Mouse (Mus musculus) midbrain, postnatal 0 days (tissue): ENCODE results near the gene Atad5. TPM values are rescaled to one million over a fixed set of nuclear protein-coding genes. Genes with fewer than 3 reads are reported as not detected.

Experiments used
- ATAC-seq: fragments of 200-750 bp; cut with Nextera tagmentation; 2 replicates; pipeline ENCODE4 v1.8.0; 2017; ENCODE audit warnings: moderate number of reproducible peaks, mild to moderate bottlenecking, moderate TSS enrichment, moderate library complexity; ENCODE audit not compliant: low FRiP score
- DNase-seq: peaks from one replicate; pipeline ENCODE4 v3.0.0-alpha.2; 2015; ENCODE audit warnings: low spot score
- H3K27ac ChIP-seq: fragments of 300-500 bp; sonication (generic); 2 replicates; pipeline ENCODE4 v1.5.1; 2014; ENCODE audit warnings: low read depth, mild to moderate bottlenecking, low read length, mixed read lengths
- H3K27me3 ChIP-seq: fragments of 300-500 bp; sonication (generic); 2 replicates; pipeline ENCODE4 v1.6.1; 2014; ENCODE audit warnings: low read length, control low read depth, mixed read lengths; ENCODE audit not compliant: insufficient read depth
- H3K36me3 ChIP-seq: fragments of 300-500 bp; sonication (generic); 2 replicates; pipeline ENCODE4 v1.6.1; 2014; ENCODE audit warnings: low read length, control low read depth, mixed read lengths; ENCODE audit not compliant: insufficient read depth
- H3K4me1 ChIP-seq: fragments of 300-500 bp; sonication (generic); 2 replicates; pipeline ENCODE4 v1.6.1; 2014; ENCODE audit warnings: mild to moderate bottlenecking, control low read depth, antibody characterized with exemption, low read length, mixed read lengths; ENCODE audit not compliant: insufficient read depth
- H3K4me2 ChIP-seq: fragments of 300-500 bp; sonication (generic); 2 replicates; pipeline ENCODE4 v1.6.1; 2014; ENCODE audit warnings: low read depth, mild to moderate bottlenecking, low read length, mixed read lengths; ENCODE audit not compliant: poor library complexity, severe bottlenecking
- H3K4me3 ChIP-seq: fragments of 300-500 bp; sonication (generic); 2 replicates; pipeline ENCODE4 v1.5.1; 2014; ENCODE audit warnings: low read depth, mild to moderate bottlenecking, low read length, moderate library complexity
- H3K9ac ChIP-seq: fragments of 300-500 bp; sonication (generic); replicated peaks from 2 replicates; pipeline ENCODE4 v1.6.1; 2014; ENCODE audit warnings: mild to moderate bottlenecking, low read length, moderate library complexity, mixed read lengths; ENCODE audit not compliant: poor library complexity, severe bottlenecking
- H3K9me3 ChIP-seq: fragments of 300-500 bp; sonication (generic); 2 replicates; pipeline ENCODE4 v1.6.1; 2016; ENCODE audit warnings: low read length, control low read depth
- CTCF ChIP-seq: IDR thresholded peaks from 2 replicates; pipeline ENCODE4 v1.5.1; 2016; ENCODE audit warnings: antibody characterized with exemption, mild to moderate bottlenecking
- WGBS: fragments of 180-500 bp; shearing (Covaris S2); extraction: QIAGEN DNeasy Blood & Tissue Kit; methylation state at CpG from one replicate; pipeline ENCODE4 v1.1.7; 2014; 5-methylcytosine and 5-hydroxymethylcytosine counted together
- polyA plus RNA-seq: library from polyadenylated mRNA; unstranded; fragments of >200 nt; fragmentation: Nextera tagmentation; extraction: Ambion mirVana; gene quantifications from 2 replicates; pipeline ENCODE4 v1.2.1, GENCODE M21; 2015
- total RNA-seq: library from RNA; depleted of rRNA; stranded (reverse); fragments of >200 nt; gene quantifications from 2 replicates; pipeline ENCODE4 v1.2.3, GENCODE M21; 2014

Atad5 gene
- total and polyA plus RNA-seq, 2 experiments from 2014 or later = 3.3 to 5.6 TPM

GRCm38 (mm10) chr11:80164224-80164623 lies 75.0 kb downstream of the Atad5 start:
- WGBS = 41% methylated on average over 2 of the region's 2 CpGs
- no peak overlapping the region for H3K9ac ChIP-seq
- H3K4me1 ChIP-seq = no peaks in the 10 kb centered on the region
- TF ChIP-seq CTCF = no peak
- no peak overlapping the region for H3K4me2 ChIP-seq
- no peaks in the 10 kb centered on the region for H3K36me3 ChIP-seq
- DNase-seq = no peak
- no peaks in the 10 kb centered on the region for H3K9me3 ChIP-seq
- H3K4me3 ChIP-seq = no peak overlapping the region
- H3K27me3 ChIP-seq = no peaks in the 10 kb centered on the region
- ATAC-seq = no peak
- H3K27ac ChIP-seq = no peak overlapping the region

DNA sequence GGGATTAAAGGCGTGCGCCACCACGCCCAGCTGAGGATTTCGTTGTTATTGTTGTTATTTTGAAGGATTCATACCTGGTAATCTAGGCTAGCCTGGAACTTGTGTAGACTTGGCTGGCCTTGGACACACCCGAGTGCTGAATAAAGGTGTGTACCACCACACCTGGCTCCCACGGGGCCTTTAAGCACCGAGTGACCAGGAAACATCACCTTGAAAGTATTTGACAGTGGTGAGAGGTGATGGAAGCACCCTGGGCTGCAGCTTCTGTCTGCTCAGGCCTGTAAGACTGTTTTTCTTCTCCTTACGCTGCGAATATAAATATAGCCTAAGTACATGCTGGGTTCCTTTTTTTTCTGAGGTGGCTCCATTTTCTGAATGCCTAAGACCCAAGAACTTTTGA lies 78.9 kb downstream of the Atad5 start:
- H3K4me3 ChIP-seq = no peak overlapping the region
- H3K4me2 ChIP-seq = no peak overlapping the region
- H3K4me1 ChIP-seq = no peaks in the 10 kb centered on the region
- TF ChIP-seq CTCF = no peak
- DNase-seq (no peak), ATAC-seq (no peak)
- no peaks in the 10 kb centered on the region for H3K27me3 ChIP-seq
- H3K36me3 ChIP-seq = no peaks in the 10 kb centered on the region
- no peak overlapping the region for H3K27ac ChIP-seq
- H3K9ac ChIP-seq = no peak overlapping the region
- no peaks in the 10 kb centered on the region for H3K9me3 ChIP-seq
- 91% methylated on average over 9 of the region's 9 CpGs for WGBS

DNA sequence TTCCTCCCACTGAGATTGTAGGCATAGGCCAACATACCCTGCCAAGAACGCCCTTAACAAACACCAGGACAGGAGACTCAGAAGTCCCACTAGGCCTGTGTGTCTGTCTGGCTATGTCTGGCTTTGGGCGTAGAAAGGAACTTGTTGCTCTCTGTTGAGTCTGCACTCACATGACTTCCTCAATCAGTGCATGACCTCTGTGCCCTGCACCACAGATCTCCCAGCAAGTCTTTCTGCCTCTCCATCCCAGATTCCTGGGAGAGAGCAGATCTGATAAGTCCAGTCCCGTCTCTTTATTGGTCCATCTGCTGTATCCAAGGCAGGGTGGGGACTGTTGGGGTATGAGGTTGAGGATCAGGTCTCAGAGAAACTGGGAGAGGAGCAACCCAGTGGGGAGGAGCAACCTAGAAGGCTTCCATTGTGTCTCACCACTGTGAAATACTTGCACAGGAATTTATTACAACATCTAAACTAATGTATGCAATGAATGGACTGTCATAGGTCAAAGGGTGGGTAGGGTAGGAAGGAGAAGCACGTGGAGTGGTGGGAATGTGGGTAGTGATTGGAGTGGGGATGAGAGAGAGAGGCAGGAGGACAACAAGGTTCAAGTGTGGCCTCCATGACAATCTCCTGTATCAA lies 79.5 kb downstream of the Atad5 start:
- H3K4me1 ChIP-seq = no peaks in the 10 kb centered on the region

GRCm38 (mm10) chr11:80169629-80170028 lies 80.4 kb downstream of the Atad5 start:
- no peak overlapping the region for H3K4me2 ChIP-seq
- ATAC-seq (no peak), DNase-seq (no peak)
- no peak overlapping the region for H3K9ac ChIP-seq
- H3K27me3 ChIP-seq = no peaks in the 10 kb centered on the region
- H3K4me3 ChIP-seq = no peak overlapping the region
- no peak for TF ChIP-seq CTCF
- no peaks in the 10 kb centered on the region for H3K9me3 ChIP-seq
- H3K4me1 ChIP-seq = no peaks in the 10 kb centered on the region
- no peak overlapping the region for H3K27ac ChIP-seq
- 75% methylated on average over 3 of the region's 3 CpGs for WGBS
- H3K36me3 ChIP-seq = no peaks in the 10 kb centered on the region

More for the DNA sequence above, 79.5 kb downstream of the Atad5 start:
- Histone ChIP-seq H3K27me3 (no peaks in the 10 kb centered on the region), H3K4me3 (no peak overlapping the region), H3K9me3 (no peaks in the 10 kb centered on the region), H3K4me2 (no peak overlapping the region), H3K9ac (no peak overlapping the region), H3K27ac (no peak overlapping the region), H3K36me3 (no peaks in the 10 kb centered on the region)
- no peak for TF ChIP-seq CTCF
- ATAC-seq (no peak), DNase-seq (no peak)
- 84% methylated on average over 4 of the region's 4 CpGs for WGBS

GRCm38 (mm10) chr11:80170351-80170750 lies 81.2 kb downstream of the Atad5 start:
- H3K9me3 ChIP-seq = no peaks in the 10 kb centered on the region
- no peak overlapping the region for H3K9ac ChIP-seq
- ATAC-seq (no peak), DNase-seq (no peak)
- no peaks in the 10 kb centered on the region for H3K4me1 ChIP-seq
- no peak overlapping the region for H3K4me2 ChIP-seq
- TF ChIP-seq CTCF = no peak
- WGBS = 75% methylated on average over 5 of the region's 5 CpGs
- H3K4me3 ChIP-seq = no peak overlapping the region
- no peaks in the 10 kb centered on the region for H3K27me3 ChIP-seq
- no peak overlapping the region for H3K27ac ChIP-seq
- no peaks in the 10 kb centered on the region for H3K36me3 ChIP-seq

GRCm38 (mm10) chr11:80171884-80172283 lies 82.7 kb downstream of the Atad5 start:
- H3K27me3 ChIP-seq = no peaks in the 10 kb centered on the region
- no peak overlapping the region for H3K4me3 ChIP-seq
- no peak for TF ChIP-seq CTCF
- no peak overlapping the region for H3K9ac ChIP-seq
- H3K4me2 ChIP-seq = no peak overlapping the region
- WGBS = 68% methylated on average over 4 of the region's 4 CpGs
- ATAC-seq (no peak), DNase-seq (no peak)
- H3K9me3 ChIP-seq = no peaks in the 10 kb centered on the region
- no peaks in the 10 kb centered on the region for H3K36me3 ChIP-seq
- H3K27ac ChIP-seq = no peak overlapping the region
- H3K4me1 ChIP-seq = no peaks in the 10 kb centered on the region
